Mouse (Mus musculus): ENCODE results near the gene Borcs7.

DNA sequence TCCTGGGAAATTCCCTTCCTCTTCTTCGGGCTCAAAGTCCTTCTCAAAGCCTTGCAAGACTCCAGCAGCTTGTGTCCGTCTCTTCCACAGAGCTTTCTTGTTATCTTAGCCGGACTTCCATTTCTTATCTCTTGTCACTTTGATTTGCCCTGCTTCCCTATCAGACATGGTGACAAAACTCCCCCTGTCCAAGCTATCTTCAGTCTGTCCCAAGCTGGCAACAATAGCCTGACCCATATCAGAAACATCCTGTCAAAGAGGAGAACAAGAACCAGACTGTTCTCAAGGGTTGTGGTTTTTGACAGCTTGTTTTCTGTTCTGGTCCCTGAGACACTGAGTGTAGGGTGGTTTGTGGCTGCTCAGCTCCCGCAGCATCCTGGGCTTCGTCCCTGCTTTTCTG lies 45.5 kb downstream of the Borcs7 start:
- no peak for TF ChIP-seq POLR2A (IDR thresholded peaks at IDR 0.05; ENCODE audit: control insufficient read depth, low read depth, low read length)
- no peak for TF ChIP-seq CTCF (IDR thresholded peaks at IDR 0.05; ENCODE audit: control insufficient read depth, insufficient read depth, insufficient replicate concordance, low read depth, low read length)
